22 mouse cellular contexts compared by ENCODE assay signal in the genomic region with DNA sequence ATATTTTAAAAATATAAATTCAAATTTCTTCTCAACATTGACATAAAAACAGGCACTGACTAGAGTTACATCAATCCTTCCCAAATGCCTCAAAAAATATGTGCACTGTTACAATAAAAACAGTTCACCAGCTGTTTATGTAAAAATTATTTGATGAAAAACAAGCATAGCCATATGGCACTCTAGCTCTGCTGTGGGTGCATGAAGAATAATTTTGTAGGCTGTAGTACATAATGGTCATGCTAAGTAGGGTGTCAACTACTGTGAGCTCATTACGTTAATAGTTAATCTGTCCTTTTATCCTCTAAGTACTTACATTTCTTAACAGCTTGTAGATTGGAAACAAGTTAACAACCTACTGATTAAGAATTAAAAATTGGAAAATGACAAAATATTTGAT. TPM values are rescaled to one million over a fixed set of nuclear protein-coding genes. Genes with fewer than 3 reads are reported as not detected.
"Had no signal": no experiment of that assay in that cellular context is flagged by ENCODE, and none has a peak within 500 bp of the region (broad histone marks: within the 10 kb centered on the region; RNA-seq: fewer than 3 reads in every experiment).

No protein-coding gene starts in this region.

- H3K27ac ChIP-seq: kidney, postnatal 0 days; limb, embryonic 10.5 days; liver, embryonic 15.5 days; midbrain, embryonic 13.5 days; neural tube, embryonic 12.5 days; stomach, embryonic 15.5 days had no signal

- H3K4me2 ChIP-seq: liver, embryonic 11.5 days; liver, embryonic 15.5 days; midbrain, embryonic 13.5 days; neural tube, embryonic 12.5 days; stomach, embryonic 15.5 days had no signal

- H3K27me3 ChIP-seq: liver, embryonic 15.5 days; midbrain, embryonic 13.5 days; neural tube, embryonic 12.5 days; stomach, embryonic 15.5 days had no signal

- ATAC-seq: lung, postnatal 0 days; midbrain, embryonic 13.5 days had no signal

- H3K36me3 ChIP-seq: limb, embryonic 10.5 days; liver, embryonic 15.5 days; midbrain, embryonic 13.5 days; neural tube, embryonic 12.5 days; stomach, embryonic 15.5 days had no signal

- H3K4me1 ChIP-seq: limb, embryonic 10.5 days; liver, embryonic 15.5 days; midbrain, embryonic 13.5 days; neural tube, embryonic 12.5 days; stomach, embryonic 15.5 days had no signal

- DNase-seq: kidney, adult 11 months; kidney, adult 9 months; kidney, postnatal 36 days; lung, adult 2 months; lung, postnatal 36 days; right cerebral cortex, postnatal 14 days; thymus, postnatal 25 days had no signal

- H3K9me3 ChIP-seq: limb, embryonic 10.5 days; liver, embryonic 15.5 days; midbrain, embryonic 13.5 days; neural tube, embryonic 12.5 days; stomach, embryonic 15.5 days had no signal

- H3K9ac ChIP-seq: liver, embryonic 15.5 days; midbrain, embryonic 13.5 days; neural tube, embryonic 12.5 days; stomach, embryonic 15.5 days had no signal

- H3K4me3 ChIP-seq: limb, embryonic 10.5 days; liver, embryonic 15.5 days; midbrain, embryonic 13.5 days; neural tube, embryonic 12.5 days; stomach, embryonic 15.5 days had no signal

RNA-seq across cellular contexts. Expression of a gene that starts 56.5 kb away (rescaled TPM):
- total RNA-seq: megakaryocyte progenitor cell, adult 5-6 weeks; monocyte, adult 5-6 weeks; neutrophil, adult 5-6 weeks had no signal
- polyA plus RNA-seq: intestine, embryonic 14.5 days; kidney, postnatal 0 days; limb, embryonic 10.5 days; limb, embryonic 14.5 days; liver, embryonic 11.5 days; liver, embryonic 15.5 days; lung, adult 2 months; lung, postnatal 0 days; midbrain, embryonic 13.5 days; neural tube, embryonic 12.5 days; spleen, adult 2 months; stomach, embryonic 15.5 days; urinary bladder, adult 2 months had no signal
